Mouse (Mus musculus) small intestine, adult 2 months (tissue): Measurements from ENCODE around the gene Phb2.

ENCODE experiments used
- CTCF ChIP-seq: fragments of 200-500 bp; IDR thresholded peaks from 2 replicates; pipeline ENCODE4 v1.5.1; 2012; ENCODE audit warnings: low read depth, mild to moderate bottlenecking, control low read depth, inconsistent platforms, low read length, moderate library complexity, mixed read lengths; ENCODE audit not compliant: insufficient replicate concordance, insufficient read length; ENCODE audit errors: extremely low read depth
- POLR2A ChIP-seq: fragments of 200-500 bp; IDR thresholded peaks from 2 replicates; pipeline ENCODE4 v1.6.1; 2012; ENCODE audit warnings: low read depth, mild to moderate bottlenecking, control low read depth, inconsistent platforms, low read length, moderate library complexity

GRCm38 (mm10) chr6:124757351-124757880, 45.3 kb downstream of the Phb2 start:
- TF ChIP-seq POLR2A, result no peak
- no peak for TF ChIP-seq CTCF
